ENCODE assay signal across 19 mouse cellular contexts in genomic region chr1:37566344-37566743, GRCm38 (mm10). TPM values are rescaled to one million over a fixed set of nuclear protein-coding genes. Genes with fewer than 3 reads are reported as not detected.
A peak's percentile ranks its signal among the peaks of the same experiment; 100 is the strongest.
DNase-seq lines count a peak whose midpoint lies in the region; ATAC-seq and TF ChIP-seq lines count a peak whose summit lies in the region.
"Had no signal": no experiment of that assay in that cellular context is flagged by ENCODE, and none has a peak within 500 bp of the region (broad histone marks: within the 10 kb centered on the region; RNA-seq: fewer than 3 reads in every experiment).

No protein-coding gene starts in this region.

- no peaks in the 10 kb centered on the region for H3K36me3 ChIP-seq in kidney, postnatal 0 days (ENCODE audit: insufficient read depth, low read length)
- H3K36me3 ChIP-seq in kidney, adult 2 months (ENCODE audit: control insufficient read depth, insufficient read depth, low read length): no peaks in the 10 kb centered on the region
- H3K36me3 ChIP-seq in intestine, postnatal 0 days (ENCODE audit: control insufficient read depth, insufficient read depth): no peaks in the 10 kb centered on the region
- no peaks in the 10 kb centered on the region for H3K36me3 ChIP-seq in splenic B cell, adult 2 months (ENCODE audit: control insufficient read depth, insufficient read depth, low read length, poor library complexity, severe bottlenecking)
- H3K36me3 ChIP-seq in liver, embryonic 12.5 days: no peaks in the 10 kb centered on the region
- H3K36me3 ChIP-seq: embryonic facial prominence, embryonic 15.5 days; heart, embryonic 12.5 days; hindbrain, embryonic 10.5 days had no signal

- ATAC-seq in kidney, postnatal 0 days (replicated peaks; ENCODE audit: low FRiP score, low read depth): no peak
- 0 out of 2 replicates have a peak, but pooled peaks have one; percentile 28 for ATAC-seq in intestine, postnatal 0 days
- ATAC-seq in liver, embryonic 12.5 days: no peak
- ATAC-seq: forebrain, postnatal 0 days had no signal

- no peaks in the 10 kb centered on the region for H3K27me3 ChIP-seq in kidney, postnatal 0 days (ENCODE audit: insufficient read depth, low read length)
- no peaks in the 10 kb centered on the region for H3K27me3 ChIP-seq in kidney, adult 2 months (replicated peaks; ENCODE audit: control insufficient read depth, insufficient read depth, low read length)
- no peaks in the 10 kb centered on the region for H3K27me3 ChIP-seq in intestine, postnatal 0 days (replicated peaks; ENCODE audit: control insufficient read depth, insufficient read depth, low read length)
- H3K27me3 ChIP-seq in splenic B cell, adult 2 months (ENCODE audit: control insufficient read depth, insufficient read depth, low read length, poor library complexity, severe bottlenecking): no peaks in the 10 kb centered on the region
- H3K27me3 ChIP-seq in liver, embryonic 12.5 days (replicated peaks): no peaks in the 10 kb centered on the region
- H3K27me3 ChIP-seq: embryonic facial prominence, embryonic 15.5 days; heart, embryonic 12.5 days had no signal

- no peak for TF ChIP-seq POLR2A in kidney, adult 2 months (IDR thresholded peaks at IDR 0.05; ENCODE audit: low read depth, low read length)

- H3K4me2 ChIP-seq in kidney, postnatal 0 days (ENCODE audit: low read length): no peak overlapping the region
- no peak overlapping the region for H3K4me2 ChIP-seq in intestine, postnatal 0 days (replicated peaks; ENCODE audit: low read depth)
- H3K4me2 ChIP-seq in liver, embryonic 12.5 days: no peak overlapping the region
- H3K4me2 ChIP-seq: embryonic facial prominence, embryonic 15.5 days; heart, embryonic 12.5 days; hindbrain, embryonic 14.5 days had no signal

- no peak for TF ChIP-seq CTCF in kidney, postnatal 0 days (IDR thresholded peaks at IDR 0.05; ENCODE audit: low read depth)
- no peak for TF ChIP-seq CTCF in kidney, adult 2 months (conservative IDR thresholded peaks at IDR 0.05; ENCODE audit: insufficient read depth, insufficient read length, low read depth, low read length)
- TF ChIP-seq CTCF in intestine, postnatal 0 days (IDR thresholded peaks at IDR 0.05; ENCODE audit: low read depth): no peak

- H3K4me1 ChIP-seq in kidney, postnatal 0 days (replicated peaks; ENCODE audit: insufficient read depth, low read length): no peaks in the 10 kb centered on the region
- H3K4me1 ChIP-seq in kidney, adult 2 months (ENCODE audit: control insufficient read depth, insufficient read depth, low read length): no peaks in the 10 kb centered on the region
- H3K4me1 ChIP-seq in intestine, postnatal 0 days (replicated peaks; ENCODE audit: control insufficient read depth, insufficient read depth, low read length): no peaks in the 10 kb centered on the region; the same call in 1 of the 2 replicates
- no peaks in the 10 kb centered on the region for H3K4me1 ChIP-seq in liver, embryonic 12.5 days
- H3K4me1 ChIP-seq: embryonic facial prominence, embryonic 15.5 days; heart, embryonic 12.5 days had no signal

- no peak overlapping the region for H3K9ac ChIP-seq in kidney, postnatal 0 days (ENCODE audit: low read depth, low read length)
- no peak overlapping the region for H3K9ac ChIP-seq in intestine, postnatal 0 days (ENCODE audit: low read depth, low read length)
- no peak overlapping the region for H3K9ac ChIP-seq in liver, embryonic 12.5 days
- H3K9ac ChIP-seq: embryonic facial prominence, embryonic 15.5 days; forebrain, postnatal 0 days; heart, embryonic 12.5 days; hindbrain, embryonic 14.5 days had no signal

- no peak overlapping the region for H3K4me3 ChIP-seq in kidney, postnatal 0 days (replicated peaks; ENCODE audit: low read depth, low read length)
- no peak overlapping the region for H3K4me3 ChIP-seq in kidney, adult 2 months (ENCODE audit: insufficient read depth, low read depth, low read length)
- no peak overlapping the region for H3K4me3 ChIP-seq in intestine, postnatal 0 days (ENCODE audit: low read depth, low read length)
- no peak overlapping the region for H3K4me3 ChIP-seq in liver, embryonic 12.5 days
- H3K4me3 ChIP-seq: embryonic facial prominence, embryonic 15.5 days; erythroblast, embryonic 14.5 days; heart, embryonic 12.5 days; hindbrain, embryonic 10.5 days had no signal

- no peaks in the 10 kb centered on the region for H3K9me3 ChIP-seq in kidney, postnatal 0 days (replicated peaks; ENCODE audit: low read length)
- H3K9me3 ChIP-seq in intestine, postnatal 0 days (ENCODE audit: control insufficient read depth): no peaks in the 10 kb centered on the region
- no peaks in the 10 kb centered on the region for H3K9me3 ChIP-seq in liver, embryonic 12.5 days (replicated peaks)
- H3K9me3 ChIP-seq: embryonic facial prominence, embryonic 15.5 days; heart, embryonic 12.5 days; hindbrain, embryonic 10.5 days had no signal

- WGBS in kidney, postnatal 0 days: 45% methylated on average over 2 of the region's 2 CpGs
- WGBS in kidney, adult 2 months: 58% methylated on average over 2 of the region's 2 CpGs
- 27% methylated on average over 2 of the region's 2 CpGs for WGBS in intestine, postnatal 0 days
- 74% methylated on average over 2 of the region's 2 CpGs for WGBS in liver, embryonic 12.5 days (ENCODE audit: insufficient replicate concordance)

- DNase-seq in kidney, postnatal 0 days (ENCODE audit: low spot score): no peak
- no peak for DNase-seq in kidney, adult 2 months
- DNase-seq in splenic B cell, adult 2 months (ENCODE audit: low read depth, low spot score): peak; percentile 52
- DNase-seq in layer of hippocampus, adult 9-10 months (ENCODE audit: low spot score): no peak
- no peak for DNase-seq in gastrocnemius, postnatal 4 days (ENCODE audit: low spot score in 2 of 2)
- DNase-seq: adrenal gland, adult 8-10 months; adrenal gland, postnatal 36 days; cerebellum, adult 2 months; cerebellum, postnatal 14 days; embryo, embryonic 11 days; forebrain, postnatal 0 days; gastrocnemius, postnatal 14 days had no signal

- 0 out of 2 replicates have a peak overlapping the region, but pooled peaks have one; percentile 0 for H3K27ac ChIP-seq in kidney, postnatal 0 days
- no peak overlapping the region for H3K27ac ChIP-seq in kidney, adult 2 months (ENCODE audit: insufficient read depth, low read depth, low read length)
- H3K27ac ChIP-seq in intestine, postnatal 0 days (ENCODE audit: low read depth, low read length): peak overlapping the region; percentile 73
- H3K27ac ChIP-seq in liver, embryonic 12.5 days: no peak overlapping the region
- H3K27ac ChIP-seq: embryonic facial prominence, embryonic 15.5 days; hindbrain, embryonic 10.5 days; hindbrain, embryonic 14.5 days had no signal

RNA-seq across cellular contexts. Expression of gene Mgat4a, which starts 25.5 kb away (rescaled TPM):
- polyA plus RNA-seq in kidney, postnatal 0 days (2015; fragmentation: Nextera tagmentation; extraction: Ambion mirVana): 6.9 and 8.3 TPM in 2 replicates
- polyA plus RNA-seq in kidney, adult 2 months (2012; rRNA removed): 12.8 and 12.9 TPM in 2 replicates
- 59.1 and 64.0 TPM in 2 replicates for polyA plus RNA-seq in intestine, postnatal 0 days (2015; fragmentation: Nextera tagmentation; extraction: Ambion mirVana)
- 1.3 and 2.1 TPM in 2 replicates for polyA plus RNA-seq in liver, embryonic 12.5 days (2016; fragmentation: Nextera tagmentation; extraction: Ambion mirVana)
- 10 to 100 TPM; 11.9 to 12.3 TPM for total RNA-seq in gastrocnemius, postnatal 4 days (2021)

Comparison
In these comparisons a context has a peak if more than half of its experiments do, and no peak if none do; other contexts are left out.
1. H3K27ac ChIP-seq: peak in kidney, postnatal 0 days (single experiment) and intestine, postnatal 0 days (single experiment); none in kidney, adult 2 months (single experiment) and liver, embryonic 12.5 days (single experiment).